Mouse (Mus musculus) intestine, embryonic 16.5 days (tissue): ENCODE measurements around the gene Anapc5. TPM values are rescaled to one million over a fixed set of nuclear protein-coding genes. Genes with fewer than 3 reads are reported as not detected.

Experiments
- ATAC-seq: fragments of 200-750 bp; cut with Nextera tagmentation; 2 replicates; pipeline ENCODE4 v1.8.0; 2017; ENCODE audit warnings: moderate TSS enrichment, moderate library complexity
- H3K27ac ChIP-seq: fragments of 300-500 bp; sonication (generic); 2 replicates; pipeline ENCODE4 v1.5.1; 2014; ENCODE audit warnings: mild to moderate bottlenecking, low read length
- H3K27me3 ChIP-seq: fragments of 300-500 bp; sonication (generic); replicated peaks from 2 replicates; pipeline ENCODE4 v1.6.1; 2014; ENCODE audit warnings: low read length, control low read depth, mixed read lengths; ENCODE audit not compliant: control insufficient read depth, insufficient read depth
- H3K36me3 ChIP-seq: fragments of 300-500 bp; sonication (generic); 2 replicates; pipeline ENCODE4 v1.6.1; 2014; ENCODE audit warnings: low read length, control low read depth; ENCODE audit not compliant: control insufficient read depth, insufficient read depth
- H3K4me1 ChIP-seq: fragments of 300-500 bp; sonication (generic); 2 replicates; pipeline ENCODE4 v1.6.1; 2014; ENCODE audit warnings: low read length, control low read depth, mixed read lengths; ENCODE audit not compliant: control insufficient read depth, insufficient read depth
- H3K4me2 ChIP-seq: fragments of 300-500 bp; sonication (generic); 2 replicates; pipeline ENCODE4 v1.6.1; 2014; ENCODE audit warnings: low read depth, low read length, control low read depth
- H3K4me3 ChIP-seq: fragments of 300-500 bp; sonication (generic); 2 replicates; pipeline ENCODE4 v1.5.1; 2014; ENCODE audit warnings: mild to moderate bottlenecking, low read length
- H3K9ac ChIP-seq: fragments of 300-500 bp; sonication (generic); 2 replicates; pipeline ENCODE4 v1.6.1; 2014; ENCODE audit warnings: low read depth, low read length
- H3K9me3 ChIP-seq: fragments of 300-500 bp; sonication (generic); 2 replicates; pipeline ENCODE4 v1.6.1; 2016; ENCODE audit warnings: low read length, control low read depth; ENCODE audit not compliant: control insufficient read depth
- WGBS: fragments of 180-500 bp; shearing (Covaris S2); extraction: QIAGEN DNeasy Blood & Tissue Kit; methylation state at CpG from one replicate; pipeline ENCODE4 v1.1.7; 2014; 5-methylcytosine and 5-hydroxymethylcytosine counted together
- polyA plus RNA-seq: library from polyadenylated mRNA; unstranded; fragments of >200 nt; fragmentation: Nextera tagmentation; extraction: Ambion mirVana; gene quantifications from 2 replicates; pipeline ENCODE4 v1.2.1, GENCODE M21; 2015

Anapc5 gene
- polyA plus RNA-seq, 1 experiment from 2014 or later: 351 TPM

DNA sequence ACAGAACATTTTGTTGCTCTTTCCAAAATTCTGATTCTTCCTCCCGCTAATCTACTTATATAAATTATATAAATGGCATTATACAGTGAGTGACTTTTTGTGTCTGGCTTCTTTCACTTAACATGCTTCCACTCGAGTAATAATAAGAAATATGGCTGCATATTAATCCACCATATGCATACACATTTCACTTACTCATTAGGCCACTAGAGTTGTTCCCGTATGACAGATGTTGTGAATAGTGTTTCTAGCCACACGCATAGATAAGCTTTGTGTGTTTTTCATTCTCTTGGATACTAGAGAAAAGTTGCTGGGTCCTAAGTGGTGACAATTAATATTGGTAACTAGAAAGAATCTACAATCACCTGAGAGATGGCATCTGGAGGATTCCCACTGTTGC is 65.5 kb downstream of the Anapc5 start:
- Histone ChIP-seq H3K36me3 (0 out of 2 replicates have a peak, but pooled peaks cover 2% of the 10 kb centered on the region), H3K4me3 (no peak overlapping the region), H3K9ac (no peak overlapping the region), H3K4me1 (no peaks in the 10 kb centered on the region), H3K27me3 (no peaks in the 10 kb centered on the region), H3K4me2 (no peak overlapping the region), H3K27ac (no peak overlapping the region), H3K9me3 (no peaks in the 10 kb centered on the region)
- 94% methylated on average over 4 of the region's 4 CpGs for WGBS
- ATAC-seq: no peak

GRCm38 (mm10) chr5:122754477-122754876 is 66.7 kb downstream of the Anapc5 start:
- Histone ChIP-seq H3K9ac (no peak overlapping the region), H3K27me3 (no peaks in the 10 kb centered on the region)
- ATAC-seq: no peak

GRCm38 (mm10) chr5:122747950-122748349 is 73.2 kb downstream of the Anapc5 start:
- H3K9me3 ChIP-seq: no peaks in the 10 kb centered on the region
- H3K4me1 ChIP-seq: no peaks in the 10 kb centered on the region
- 65% methylated on average over 7 of the region's 7 CpGs for WGBS
- H3K9ac ChIP-seq: no peak overlapping the region
- H3K4me3 ChIP-seq: no peak overlapping the region
- H3K27me3 ChIP-seq: no peaks in the 10 kb centered on the region
- H3K4me2 ChIP-seq: no peak overlapping the region
- no peak for ATAC-seq
- no peak overlapping the region for H3K27ac ChIP-seq
- H3K36me3 ChIP-seq: no peaks in the 10 kb centered on the region

More at GRCm38 (mm10) chr5:122754477-122754876, 66.7 kb downstream of the Anapc5 start:
- no peaks in the 10 kb centered on the region for H3K9me3 ChIP-seq
- 0 out of 2 replicates have a peak, but pooled peaks cover 2% of the 10 kb centered on the region for H3K36me3 ChIP-seq
- no peak overlapping the region for H3K4me2 ChIP-seq
- no peaks in the 10 kb centered on the region for H3K4me1 ChIP-seq
- WGBS: 85% methylated on average over 16 of the region's 16 CpGs
- H3K4me3 ChIP-seq: no peak overlapping the region
- no peak overlapping the region for H3K27ac ChIP-seq

DNA sequence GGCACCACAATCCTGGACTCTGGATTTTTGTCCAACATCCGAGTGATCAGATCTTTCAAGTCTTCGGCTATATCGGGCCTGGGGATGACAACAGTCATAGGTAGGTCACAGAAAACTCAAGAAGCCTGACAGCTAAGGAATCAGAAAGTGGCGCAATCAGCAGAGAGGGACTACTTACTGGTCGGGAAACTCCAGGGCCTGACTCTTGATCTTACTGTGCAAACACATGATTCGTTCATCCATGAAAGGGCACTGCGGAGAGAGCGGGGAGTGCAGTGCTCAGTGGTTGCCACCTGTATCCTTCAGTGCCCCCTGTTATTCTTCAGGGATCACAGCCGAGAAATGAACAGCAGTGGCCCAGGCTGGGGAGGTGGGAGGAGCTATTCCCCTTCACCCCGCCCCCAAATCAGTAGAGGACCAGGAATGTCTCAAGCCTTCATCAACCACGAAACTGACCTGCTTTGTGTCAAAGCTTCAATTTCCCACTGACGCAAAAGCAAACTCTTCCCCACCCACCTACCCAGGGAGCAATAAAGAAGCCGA is 77.2 kb downstream of the Anapc5 start:
- no peak for ATAC-seq
- Histone ChIP-seq H3K9me3 (no peaks in the 10 kb centered on the region), H3K27ac (no peak overlapping the region), H3K9ac (no peak overlapping the region), H3K4me2 (no peak overlapping the region), H3K4me3 (no peak overlapping the region), H3K4me1 (no peaks in the 10 kb centered on the region), H3K36me3 (no peaks in the 10 kb centered on the region), H3K27me3 (no peaks in the 10 kb centered on the region)
- WGBS: 80% methylated on average over 13 of the region's 13 CpGs

Other genes starting within 250 kb of the Anapc5 start
- gene Ift81, start 206.8 kb downstream of the Anapc5 start, polyA plus RNA-seq: 18.3 and 24.2 TPM in 2 replicates
- gene P2rx7, start 177.4 kb downstream of the Anapc5 start, polyA plus RNA-seq: 2.1 and 2.9 TPM in 2 replicates
- gene P2rx4, start 113.8 kb downstream of the Anapc5 start, polyA plus RNA-seq: 59.6 and 62.6 TPM in 2 replicates
- 15.0 and 17.1 TPM in 2 replicates for gene Camkk2, start 41.9 kb downstream of the Anapc5 start, polyA plus RNA-seq
- gene Rnf34, start 28.7 kb upstream of the Anapc5 start, polyA plus RNA-seq: 26.9 and 32.4 TPM in 2 replicates
- gene Kdm2b, start 168.5 kb upstream of the Anapc5 start, polyA plus RNA-seq: 21.6 and 22.4 TPM in 2 replicates
- gene Orai1, start 193.7 kb upstream of the Anapc5 start, polyA plus RNA-seq: 20.1 and 21.9 TPM in 2 replicates
- 0.57 TPM in 1 of 2 replicates, not detected in the other for gene Morn3, start 225.7 kb upstream of the Anapc5 start, polyA plus RNA-seq
- gene Tmem120b, start 247.1 kb upstream of the Anapc5 start, polyA plus RNA-seq: 10.4 and 10.9 TPM in 2 replicates